Mouse (Mus musculus) ES-E14 (cell line): ENCODE data around the gene Plxdc1. TPM values are rescaled to one million over a fixed set of nuclear protein-coding genes. Genes with fewer than 3 reads are reported as not detected.
A peak's percentile ranks its signal among the peaks of the same experiment; 100 is the strongest.

ENCODE experiments used
- DNase-seq: peaks from one replicate; pipeline ENCODE4 v3.0.0-alpha.2; 2013; ENCODE audit warnings: low read depth, low spot score
- H3K27ac ChIP-seq: 2 replicates; pipeline ENCODE4 v1.5.1; 2012; ENCODE audit warnings: low read depth, mild to moderate bottlenecking, low read length, moderate library complexity, mixed read lengths; ENCODE audit not compliant: poor library complexity, insufficient read depth, severe bottlenecking
- H3K36me3 ChIP-seq: 2 replicates; pipeline ENCODE4 v1.6.1; 2012; ENCODE audit warnings: mild to moderate bottlenecking, low read length, moderate library complexity, mixed read lengths; ENCODE audit not compliant: control insufficient read depth, poor library complexity, insufficient read depth, severe bottlenecking
- H3K4me1 ChIP-seq, 2 experiments: fragments of 150-350 bp in 1 of 2; sonication (generic) in 1 of 2; 2 replicates each; pipeline ENCODE4 v1.6.1; 2012; ENCODE audit warnings: low read length in 2 of 2, mild to moderate bottlenecking in 1 of 2, mixed read lengths in 1 of 2; ENCODE audit not compliant: control insufficient read depth in 2 of 2, insufficient read depth in 2 of 2, poor library complexity in 1 of 2
- H3K4me3 ChIP-seq, 2 experiments: fragments of 150-350 bp in 1 of 2; sonication (generic) in 1 of 2; 2 replicates each; pipeline ENCODE4 v1.5.1; 2012; ENCODE audit warnings: low read length in 2 of 2, low read depth in 1 of 2, mild to moderate bottlenecking in 1 of 2, mixed read lengths in 1 of 2; ENCODE audit not compliant: insufficient read depth in 1 of 2, poor library complexity in 1 of 2, severe bottlenecking in 1 of 2
- H3K9ac ChIP-seq: 2 replicates; pipeline ENCODE4 v1.6.1; 2012; ENCODE audit warnings: low read depth, mild to moderate bottlenecking, low read length, mixed read lengths; ENCODE audit not compliant: poor library complexity, insufficient read depth, severe bottlenecking
- H3K9me3 ChIP-seq: fragments of 150-350 bp; sonication (generic); 2 replicates; pipeline ENCODE4 v1.6.1; 2012; ENCODE audit warnings: low read depth, mild to moderate bottlenecking, low read length; ENCODE audit not compliant: control insufficient read depth, insufficient read depth
- CHD2 ChIP-seq: IDR thresholded peaks from 2 replicates; pipeline ENCODE4 v1.6.1; 2014; ENCODE audit warnings: mild to moderate bottlenecking, low read depth, low read length, inconsistent platforms
- HCFC1 ChIP-seq: IDR thresholded peaks from 2 replicates; pipeline ENCODE4 v1.6.1; 2012; ENCODE audit warnings: low read length, inconsistent platforms, borderline replicate concordance; ENCODE audit not compliant: insufficient read depth
- MAFK ChIP-seq: IDR thresholded peaks from 2 replicates; pipeline ENCODE4 v1.6.1; 2014; ENCODE audit warnings: mild to moderate bottlenecking, low read depth, low read length, inconsistent platforms; ENCODE audit not compliant: insufficient read depth
- ZC3H11A ChIP-seq: IDR thresholded peaks from 2 replicates; pipeline ENCODE4 v1.6.1; 2012; ENCODE audit warnings: low read depth, mild to moderate bottlenecking, inconsistent platforms, low read length, borderline replicate concordance
- ZNF384 ChIP-seq: IDR thresholded peaks from 2 replicates; pipeline ENCODE4 v1.6.1; 2012; ENCODE audit warnings: low read depth, low read length, inconsistent platforms
- in situ Hi-C, 2 experiments: fragments of 600-800 bp; cut with MboI; formaldehyde crosslinking; loops; one replicate each; pipeline ENCODE4 v1.15.1; 2025; ENCODE audit warnings: low sequenced_read_pairs in 2 of 2, inconsistent platforms in 1 of 2; ENCODE audit not compliant: unreplicated experiment in 2 of 2
- total RNA-seq: library from RNA; depleted of rRNA; stranded (reverse); fragments of 300-350 nt; gene quantifications from 2 replicates; pipeline ENCODE4 v1.2.3, GENCODE M21; 2012

Plxdc1 gene
- total RNA-seq, 1 experiment = 2.5 TPM

DNA sequence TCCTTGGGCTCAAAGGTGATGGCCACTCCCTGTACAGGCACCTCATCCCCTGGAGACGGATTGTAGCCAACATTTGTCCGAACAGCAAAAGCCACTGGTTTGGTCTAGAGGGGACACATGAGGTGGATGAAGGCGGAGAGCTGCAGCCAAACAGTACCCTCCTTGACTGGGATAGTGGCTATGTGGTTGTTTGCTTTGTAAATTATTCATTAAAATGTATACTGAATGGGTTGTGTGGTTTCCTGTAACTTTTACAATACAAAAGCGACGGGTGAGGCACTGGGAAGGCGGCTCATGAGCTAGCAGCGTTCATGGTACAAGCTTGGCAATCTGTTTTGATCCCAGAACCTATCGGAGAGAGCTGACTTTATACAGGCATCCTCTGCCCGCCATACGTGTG, 26.6 kb upstream of the Plxdc1 start:
- H3K36me3 ChIP-seq = peaks cover 22% of the 10 kb centered on the region; the same call in 1 of the 2 replicates
- H3K27ac ChIP-seq = peak overlapping the region; percentile 38; the same call in 1 of the 2 replicates
- peak overlapping the region; percentile 16 to 55 for H3K4me3 ChIP-seq

DNA sequence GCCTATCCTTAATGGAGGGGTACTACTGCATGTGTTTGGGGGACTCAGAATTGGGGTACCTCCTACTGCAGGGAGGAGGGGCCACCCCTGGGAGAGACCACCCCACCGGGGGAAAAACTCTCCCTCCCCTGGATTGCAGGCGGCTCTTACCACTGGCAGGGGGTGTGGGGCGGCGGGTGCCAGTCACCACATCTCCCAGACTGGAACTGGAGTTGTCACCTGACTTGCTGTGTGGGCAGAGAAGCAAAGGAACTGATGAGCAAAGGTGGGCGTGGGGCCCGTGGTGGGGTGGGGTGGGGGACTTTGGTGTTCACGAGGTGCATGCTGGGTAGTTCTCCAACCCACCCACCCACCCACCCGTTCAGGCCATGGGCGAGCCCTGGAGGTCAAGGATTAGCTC, 25.5 kb upstream of the Plxdc1 start:
- H3K36me3 ChIP-seq = peaks cover 18% of the 10 kb centered on the region; the same call in 1 of the 2 replicates
- no peaks in the 10 kb centered on the region for H3K9me3 ChIP-seq
- DNase-seq = no peak
- in situ Hi-C loops = no loop called here
- peaks cover 2 to 17% of the 10 kb centered on the region in 2 experiments; a peak in 3 of 4 replicates for H3K4me1 ChIP-seq
- no peak overlapping the region for H3K27ac ChIP-seq
- no peak for TF ChIP-seq ZNF384
- no peak for TF ChIP-seq CHD2
- TF ChIP-seq ZC3H11A = no peak
- TF ChIP-seq HCFC1 = no peak
- TF ChIP-seq MAFK = no peak
- H3K9ac ChIP-seq = no peak overlapping the region
- H3K4me3 ChIP-seq = peak overlapping the region in 1 of 2 experiments; percentile 16; a peak in 2 of 4 replicates

More for the DNA sequence above, 26.6 kb upstream of the Plxdc1 start:
- peak overlapping the region; percentile 48; the same call in 1 of the 2 replicates for H3K9ac ChIP-seq
- TF ChIP-seq HCFC1 (no peak), ZC3H11A (no peak)
- no peaks in the 10 kb centered on the region for H3K9me3 ChIP-seq
- no peak for DNase-seq
- in situ Hi-C loops = no loop called here
- peaks cover 2 to 17% of the 10 kb centered on the region in 2 experiments; a peak in 3 of 4 replicates for H3K4me1 ChIP-seq

DNA sequence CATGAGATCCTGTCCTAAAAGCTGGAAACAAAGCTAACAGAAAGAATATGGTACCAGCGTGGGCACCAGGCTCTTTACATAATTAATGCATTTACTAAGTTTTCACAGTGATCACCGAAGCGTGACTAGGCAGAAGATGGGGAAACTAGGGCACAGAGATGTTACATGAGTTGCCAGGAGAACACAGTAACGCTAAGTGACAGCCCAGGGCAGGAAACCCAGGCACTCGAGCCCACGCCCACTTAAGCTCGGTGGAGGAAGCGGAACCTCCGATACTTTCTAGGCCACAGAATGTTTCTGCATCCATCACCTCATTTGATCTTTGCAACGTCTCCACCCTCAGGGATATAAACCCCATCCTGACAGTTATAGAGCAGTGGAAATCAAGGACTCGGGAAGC, 21.8 kb upstream of the Plxdc1 start:
- in situ Hi-C loops = no loop called here
- H3K9me3 ChIP-seq = no peaks in the 10 kb centered on the region
- H3K4me3 ChIP-seq = no peak overlapping the region
- no peak overlapping the region for H3K9ac ChIP-seq
- peaks cover 6 to 20% of the 10 kb centered on the region in 2 experiments; a peak in 3 of 4 replicates for H3K4me1 ChIP-seq
- H3K36me3 ChIP-seq = peaks cover 13% of the 10 kb centered on the region; the same call in 1 of the 2 replicates
- TF ChIP-seq MAFK = no peak
- TF ChIP-seq ZC3H11A = no peak
- TF ChIP-seq ZNF384 = no peak
- no peak for TF ChIP-seq HCFC1
- no peak for TF ChIP-seq CHD2
- no peak for DNase-seq
- H3K27ac ChIP-seq = no peak overlapping the region

DNA sequence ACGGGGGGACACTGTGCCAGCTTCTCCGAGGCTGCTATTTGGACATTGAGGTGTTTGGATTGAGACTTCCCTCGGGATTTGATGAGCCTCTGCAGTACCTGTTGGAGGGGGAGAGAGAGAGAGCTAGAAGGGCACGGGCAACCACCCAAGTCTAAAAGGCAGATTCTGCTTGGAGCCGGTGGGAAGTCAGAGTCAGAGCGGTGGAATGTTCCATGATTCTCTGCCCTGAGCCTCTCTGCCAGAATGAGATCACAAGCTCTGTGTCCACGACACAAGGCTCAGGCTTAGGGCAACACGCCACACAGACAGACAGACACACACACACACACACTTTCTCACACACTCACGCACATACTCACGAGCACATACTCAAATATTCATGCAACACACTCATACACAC, 19.4 kb upstream of the Plxdc1 start:
- no peak for TF ChIP-seq MAFK
- no peak for TF ChIP-seq CHD2
- no peak for TF ChIP-seq ZNF384
- no peak for TF ChIP-seq HCFC1
- no peak overlapping the region for H3K4me3 ChIP-seq
- H3K9ac ChIP-seq = no peak overlapping the region; the same call in 1 of the 2 replicates
- no peaks in the 10 kb centered on the region for H3K9me3 ChIP-seq
- no peak overlapping the region for H3K27ac ChIP-seq
- H3K36me3 ChIP-seq = peaks cover 13% of the 10 kb centered on the region; the same call in 1 of the 2 replicates
- in situ Hi-C loops = no loop called here
- DNase-seq = no peak
- peaks cover 6 to 23% of the 10 kb centered on the region in 2 experiments; a peak in 2 of 4 replicates for H3K4me1 ChIP-seq

DNA sequence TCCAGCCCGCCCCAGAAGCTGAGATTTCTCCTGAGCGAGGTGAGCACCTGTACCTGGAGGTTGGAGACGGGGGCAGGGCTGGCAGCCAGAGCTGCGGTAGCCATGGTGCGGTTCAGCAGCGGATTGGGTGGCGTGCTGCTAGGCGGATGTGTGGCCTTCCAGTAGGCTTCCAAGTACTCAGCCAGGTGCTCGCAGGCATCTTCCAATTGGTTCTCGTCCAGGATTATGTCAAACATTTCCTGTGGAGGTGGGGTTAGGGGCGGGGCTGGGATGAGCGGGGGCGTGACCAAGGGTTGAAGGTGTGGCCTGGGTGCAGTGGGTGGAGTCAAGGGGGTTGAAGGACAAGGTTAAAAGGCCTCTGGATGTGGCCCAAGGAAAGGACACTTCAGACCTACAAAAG, 18.8 kb upstream of the Plxdc1 start:
- TF ChIP-seq ZC3H11A = no peak
- TF ChIP-seq ZNF384 = no peak
- no peak for TF ChIP-seq HCFC1
- TF ChIP-seq CHD2 = peak; percentile 67
- in situ Hi-C loops = no loop called here
- H3K4me3 ChIP-seq = peak overlapping the region; percentile 56 to 73

More for the DNA sequence above, 18.8 kb upstream of the Plxdc1 start:
- H3K36me3 ChIP-seq = peaks cover 13% of the 10 kb centered on the region; the same call in 1 of the 2 replicates
- peak; percentile 90 for DNase-seq
- no peaks in the 10 kb centered on the region for H3K9me3 ChIP-seq
- no peak overlapping the region; the same call in 1 of the 2 replicates for H3K27ac ChIP-seq
- H3K4me1 ChIP-seq = peaks cover 6 to 23% of the 10 kb centered on the region in 2 experiments; a peak in 2 of 4 replicates
- H3K9ac ChIP-seq = peak overlapping the region; percentile 54
